Mouse (Mus musculus) heart, embryonic 13.5 days (tissue): ENCODE measurements around the gene Acap3. TPM values are rescaled to one million over a fixed set of nuclear protein-coding genes. Genes with fewer than 3 reads are reported as not detected.
A peak's percentile ranks its signal among the peaks of the same experiment; 100 is the strongest.

Experiments
- ATAC-seq: fragments of 200-750 bp; cut with Nextera tagmentation; 2 replicates; pipeline ENCODE4 v1.8.0; 2017; ENCODE audit warnings: moderate TSS enrichment; ENCODE audit not compliant: insufficient number of reproducible peaks, low FRiP score, low TSS enrichment; ENCODE audit errors: extremely low read depth
- H3K27ac ChIP-seq: fragments of 300-500 bp; sonication (generic); replicated peaks from 2 replicates; pipeline ENCODE4 v1.5.1; 2015; ENCODE audit warnings: moderate library complexity, mild to moderate bottlenecking, inconsistent platforms
- H3K27me3 ChIP-seq: fragments of 300-500 bp; sonication (generic); replicated peaks from 2 replicates; pipeline ENCODE4 v1.6.1; 2015; ENCODE audit warnings: mild to moderate bottlenecking, inconsistent platforms
- H3K36me3 ChIP-seq: fragments of 300-500 bp; sonication (generic); 2 replicates; pipeline ENCODE4 v1.6.1; 2015; ENCODE audit warnings: mild to moderate bottlenecking, inconsistent platforms
- H3K4me1 ChIP-seq: fragments of 300-500 bp; sonication (generic); 2 replicates; pipeline ENCODE4 v1.6.1; 2015; ENCODE audit warnings: inconsistent platforms
- H3K4me2 ChIP-seq: fragments of 300-500 bp; sonication (generic); 2 replicates; pipeline ENCODE4 v1.6.1; 2015; ENCODE audit warnings: inconsistent platforms, mild to moderate bottlenecking, moderate library complexity
- H3K4me3 ChIP-seq: fragments of 300-500 bp; sonication (generic); 2 replicates; pipeline ENCODE4 v1.5.1; 2015; ENCODE audit warnings: moderate library complexity, mild to moderate bottlenecking, inconsistent platforms
- H3K9ac ChIP-seq: fragments of 300-500 bp; sonication (generic); 2 replicates; pipeline ENCODE4 v1.6.1; 2015; ENCODE audit warnings: inconsistent platforms, mild to moderate bottlenecking, moderate library complexity
- H3K9me3 ChIP-seq: fragments of 300-500 bp; sonication (generic); 2 replicates; pipeline ENCODE4 v1.6.1; 2016; ENCODE audit warnings: inconsistent platforms
- WGBS: fragments of 180-500 bp; shearing (Covaris S2); methylation state at CpG from one replicate; pipeline ENCODE4 v1.1.7; 2015; ENCODE audit warnings: mixed read lengths; 5-methylcytosine and 5-hydroxymethylcytosine counted together
- polyA plus RNA-seq: library from polyadenylated mRNA; unstranded; fragments of >200 nt; fragmentation: Nextera tagmentation; extraction: Ambion mirVana; gene quantifications from 2 replicates; pipeline ENCODE4 v1.2.1, GENCODE M21; 2015

Gene Acap3
- polyA plus RNA-seq, 1 experiment from 2014 or later: 8.8 TPM

GRCm38 (mm10) chr4:155898318-155898717 is 6.7 kb downstream of the Acap3 start:
- no peak for ATAC-seq
- Histone ChIP-seq H3K4me2 (no peak overlapping the region), H3K27ac (no peak overlapping the region), H3K4me3 (no peak overlapping the region), H3K36me3 (peaks cover 70% of the 10 kb centered on the region), H3K9ac (no peak overlapping the region), H3K27me3 (no peaks in the 10 kb centered on the region), H3K9me3 (no peaks in the 10 kb centered on the region), H3K4me1 (peaks cover 36% of the 10 kb centered on the region)
- WGBS: 88% methylated on average over 2 of the region's 2 CpGs

- Histone ChIP-seq H3K9ac (no peak overlapping the region), H3K4me2 (no peak overlapping the region), H3K9me3 (no peaks in the 10 kb centered on the region), H3K27me3 (no peaks in the 10 kb centered on the region), H3K4me1 (peaks cover 25% of the 10 kb centered on the region), H3K36me3 (peaks cover 80% of the 10 kb centered on the region), H3K27ac (no peak overlapping the region), H3K4me3 (no peak overlapping the region)
- 92% methylated on average over 7 of the region's 7 CpGs for WGBS
- ATAC-seq: no peak
Observed at GRCm38 (mm10) chr4:155899355-155899754, 7.7 kb downstream of the Acap3 start.

- H3K27ac ChIP-seq: peak overlapping the region; percentile 5; the same call in 1 of the 2 replicates
- 0 out of 2 replicates have a peak, but pooled peaks have one; percentile 19 for ATAC-seq
- H3K9ac ChIP-seq: no peak overlapping the region
- WGBS: 59% methylated on average over 3 of the region's 3 CpGs
- H3K27me3 ChIP-seq: no peaks in the 10 kb centered on the region
- no peak overlapping the region for H3K4me3 ChIP-seq
- H3K36me3 ChIP-seq: peaks cover 95% of the 10 kb centered on the region
- peaks cover 10% of the 10 kb centered on the region for H3K4me1 ChIP-seq
- no peak overlapping the region for H3K4me2 ChIP-seq
- H3K9me3 ChIP-seq: no peaks in the 10 kb centered on the region
Observed at GRCm38 (mm10) chr4:155901205-155901604, 9.6 kb downstream of the Acap3 start.

- H3K36me3 ChIP-seq: peaks cover 87% of the 10 kb centered on the region
- no peak for ATAC-seq
- 89% methylated on average over 13 of the region's 13 CpGs for WGBS
Observed at GRCm38 (mm10) chr4:155903246-155903645, 11.6 kb downstream of the Acap3 start.

GRCm38 (mm10) chr4:155904318-155905102 is 12.9 kb downstream of the Acap3 start:
- Histone ChIP-seq H3K4me3 (no peak overlapping the region), H3K9ac (no peak overlapping the region), H3K27ac (no peak overlapping the region), H3K36me3 (peaks cover 74% of the 10 kb centered on the region), H3K27me3 (no peaks in the 10 kb centered on the region), H3K9me3 (no peaks in the 10 kb centered on the region), H3K4me2 (no peak overlapping the region), H3K4me1 (peaks cover 10% of the 10 kb centered on the region)
- WGBS: 90% methylated on average over 13 of the region's 13 CpGs
- no peak for ATAC-seq

More at GRCm38 (mm10) chr4:155903246-155903645, 11.6 kb downstream of the Acap3 start:
- Histone ChIP-seq H3K4me2 (no peak overlapping the region), H3K9me3 (no peaks in the 10 kb centered on the region), H3K9ac (no peak overlapping the region), H3K27ac (no peak overlapping the region), H3K4me1 (peaks cover 10% of the 10 kb centered on the region), H3K4me3 (no peak overlapping the region), H3K27me3 (no peaks in the 10 kb centered on the region)

- Histone ChIP-seq H3K36me3 (peaks cover 63% of the 10 kb centered on the region), H3K4me1 (peaks cover 9% of the 10 kb centered on the region), H3K27ac (no peak overlapping the region), H3K9me3 (no peaks in the 10 kb centered on the region), H3K4me3 (no peak overlapping the region), H3K27me3 (no peaks in the 10 kb centered on the region), H3K4me2 (no peak overlapping the region), H3K9ac (no peak overlapping the region)
- no peak for ATAC-seq
- WGBS: 85% methylated on average over 13 of the region's 13 CpGs
Observed at GRCm38 (mm10) chr4:155905634-155906033, 14.0 kb downstream of the Acap3 start.

- Histone ChIP-seq H3K27ac (no peak overlapping the region), H3K4me1 (peaks cover 4% of the 10 kb centered on the region), H3K27me3 (no peaks in the 10 kb centered on the region), H3K4me3 (no peak overlapping the region), H3K4me2 (no peak overlapping the region), H3K9ac (no peak overlapping the region), H3K9me3 (no peaks in the 10 kb centered on the region), H3K36me3 (peaks cover 58% of the 10 kb centered on the region)
- 80% methylated on average over 9 of the region's 9 CpGs for WGBS
- ATAC-seq: no peak
Observed at GRCm38 (mm10) chr4:155906125-155906524, 14.5 kb downstream of the Acap3 start.

GRCm38 (mm10) chr4:155907003-155907402 is 15.4 kb downstream of the Acap3 start:
- Histone ChIP-seq H3K9me3 (no peaks in the 10 kb centered on the region), H3K4me3 (no peak overlapping the region), H3K4me1 (no peaks in the 10 kb centered on the region), H3K36me3 (peaks cover 49% of the 10 kb centered on the region), H3K4me2 (no peak overlapping the region), H3K27ac (no peak overlapping the region), H3K9ac (no peak overlapping the region), H3K27me3 (no peaks in the 10 kb centered on the region)
- 76% methylated on average over 11 of the region's 11 CpGs for WGBS
- no peak for ATAC-seq

GRCm38 (mm10) chr4:155908281-155908680 is 16.7 kb downstream of the Acap3 start:
- H3K9me3 ChIP-seq: no peaks in the 10 kb centered on the region
- no peaks in the 10 kb centered on the region for H3K4me1 ChIP-seq
- no peaks in the 10 kb centered on the region for H3K27me3 ChIP-seq
- H3K9ac ChIP-seq: no peak overlapping the region
- no peak overlapping the region for H3K4me2 ChIP-seq
- no peak overlapping the region for H3K27ac ChIP-seq
- no peak for ATAC-seq
- 67% methylated on average over 7 of the region's 7 CpGs for WGBS
- peaks cover 36% of the 10 kb centered on the region for H3K36me3 ChIP-seq
- no peak overlapping the region for H3K4me3 ChIP-seq

- Histone ChIP-seq H3K9me3 (no peaks in the 10 kb centered on the region), H3K4me1 (no peaks in the 10 kb centered on the region), H3K4me2 (no peak overlapping the region), H3K27ac (no peak overlapping the region), H3K4me3 (no peak overlapping the region), H3K27me3 (no peaks in the 10 kb centered on the region), H3K9ac (no peak overlapping the region), H3K36me3 (peaks cover 32% of the 10 kb centered on the region)
- WGBS: 83% methylated on average over 4 of the region's 4 CpGs
- no peak for ATAC-seq
Observed at GRCm38 (mm10) chr4:155908751-155909150, 17.1 kb downstream of the Acap3 start.

- no peaks in the 10 kb centered on the region for H3K4me1 ChIP-seq
- no peak overlapping the region for H3K9ac ChIP-seq
- H3K4me2 ChIP-seq: no peak overlapping the region
- 57% methylated on average over 1 of the region's 1 CpGs for WGBS
- no peak for ATAC-seq
- H3K36me3 ChIP-seq: no peaks in the 10 kb centered on the region
- H3K27ac ChIP-seq: no peak overlapping the region
- no peak overlapping the region for H3K4me3 ChIP-seq
- no peaks in the 10 kb centered on the region for H3K9me3 ChIP-seq
- H3K27me3 ChIP-seq: peaks cover 13% of the 10 kb centered on the region
Observed at GRCm38 (mm10) chr4:155932031-155932430, 40.4 kb downstream of the Acap3 start.

- peak overlapping the region; percentile 99 for H3K4me3 ChIP-seq
- no peak for ATAC-seq
- peak overlapping the region; percentile 83 for H3K9ac ChIP-seq
- peaks cover 25% of the 10 kb centered on the region for H3K4me1 ChIP-seq
- peaks cover 17% of the 10 kb centered on the region for H3K36me3 ChIP-seq
- H3K9me3 ChIP-seq: no peaks in the 10 kb centered on the region
- 1% methylated on average over 17 of the region's 17 CpGs for WGBS
- peak overlapping the region; percentile 97 for H3K4me2 ChIP-seq
- peak overlapping the region; percentile 84 for H3K27ac ChIP-seq
- no peaks in the 10 kb centered on the region; the same call in 1 of the 2 replicates for H3K27me3 ChIP-seq
Observed at GRCm38 (mm10) chr4:155943049-155943452, 51.4 kb downstream of the Acap3 start.
